Mouse (Mus musculus): Measurements from ENCODE around the gene Fra10ac1. TPM values are rescaled to one million over a fixed set of nuclear protein-coding genes. Genes with fewer than 3 reads are reported as not detected.

The Fra10ac1 gene
- polyA plus RNA-seq (2012; ENCODE audit: low replicate concordance): 3.9 and 10.4 TPM in 2 replicates

GRCm38 (mm10) chr19:38223905-38224684, at the start of gene Fra10ac1:
TSS of gene Fra10ac1 (minus strand) at chr19:38224156.

GRCm38 (mm10) chr19:38264505-38265500, 40.8 kb upstream of the Fra10ac1 start, which contains the start of gene Lgi1:
TSS of gene Lgi1 (plus strand) at chr19:38264536.

Other genes with a start within 250 kb of the Fra10ac1 start
- 1.4 and 3.9 TPM in 2 replicates for gene Myof, start 180.6 kb downstream of the Fra10ac1 start, polyA plus RNA-seq (2012; ENCODE audit: low replicate concordance)
- 0.28 and 0.70 TPM in 2 replicates for gene Cep55, start 169.1 kb downstream of the Fra10ac1 start, polyA plus RNA-seq (2012; ENCODE audit: low replicate concordance)
- gene Ffar4, start 127.1 kb downstream of the Fra10ac1 start, polyA plus RNA-seq (2012; ENCODE audit: low replicate concordance): not detected in 2 replicates
- not detected in 2 replicates for gene Rbp4, start 98.9 kb downstream of the Fra10ac1 start, polyA plus RNA-seq (2012; ENCODE audit: low replicate concordance)
- not detected in 2 replicates for gene Pde6c, start 91.4 kb downstream of the Fra10ac1 start, polyA plus RNA-seq (2012; ENCODE audit: low replicate concordance)
- not detected in 2 replicates for gene Lgi1, start 40.4 kb upstream of the Fra10ac1 start, polyA plus RNA-seq (2012; ENCODE audit: low replicate concordance)
- gene Slc35g1, start 171.8 kb upstream of the Fra10ac1 start, polyA plus RNA-seq (2012; ENCODE audit: low replicate concordance): 5.7 and 9.7 TPM in 2 replicates